Mouse (Mus musculus): ENCODE results near the gene Cabp1.
"Not testable (repeated sequence)": the region's sequence is repeated elsewhere in the genome, so short reads cannot be mapped to it uniquely, and the experiment has no call there.

Cabp1 gene

DNA sequence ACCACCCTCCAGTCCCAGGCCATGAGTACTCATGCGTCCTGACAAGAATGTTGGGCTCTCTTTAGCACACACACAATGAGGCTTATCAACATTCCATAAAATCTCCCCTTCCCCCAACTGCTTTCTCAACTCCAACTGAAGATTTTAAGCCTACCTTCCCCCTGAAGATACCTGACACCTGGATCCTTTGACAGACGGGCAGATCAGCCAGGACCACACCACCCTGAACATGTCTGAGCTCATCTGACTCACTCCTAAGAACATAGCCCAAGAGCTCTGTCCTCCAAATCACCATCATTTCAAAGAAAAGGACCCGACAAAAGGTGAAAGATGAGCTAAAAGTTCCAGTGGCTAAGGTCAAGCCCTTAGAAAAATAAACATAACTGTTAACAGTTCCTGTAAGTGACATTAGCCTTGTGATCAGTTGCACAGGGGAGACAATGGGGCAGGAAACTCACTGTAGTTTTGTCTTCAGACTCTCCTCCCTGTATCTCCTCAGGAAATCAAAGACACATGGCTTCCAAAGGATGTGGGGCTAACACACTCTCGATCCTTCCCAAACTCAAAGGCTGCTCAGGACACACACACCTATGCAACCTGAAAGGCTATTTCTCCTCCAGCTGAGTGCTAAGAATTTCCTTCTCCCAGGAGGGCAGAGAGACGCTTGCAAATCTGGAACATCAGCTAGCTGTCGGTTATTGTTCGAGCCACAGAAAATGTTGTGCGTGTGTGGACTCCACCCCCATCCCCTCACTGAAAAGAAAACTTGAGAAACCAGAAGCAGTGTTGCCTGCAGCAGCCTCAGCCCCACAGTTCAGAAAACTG is 41.8 kb downstream of the Cabp1 start:
- DNase-seq (ENCODE audit: low read depth, low spot score), result no peak

DNA sequence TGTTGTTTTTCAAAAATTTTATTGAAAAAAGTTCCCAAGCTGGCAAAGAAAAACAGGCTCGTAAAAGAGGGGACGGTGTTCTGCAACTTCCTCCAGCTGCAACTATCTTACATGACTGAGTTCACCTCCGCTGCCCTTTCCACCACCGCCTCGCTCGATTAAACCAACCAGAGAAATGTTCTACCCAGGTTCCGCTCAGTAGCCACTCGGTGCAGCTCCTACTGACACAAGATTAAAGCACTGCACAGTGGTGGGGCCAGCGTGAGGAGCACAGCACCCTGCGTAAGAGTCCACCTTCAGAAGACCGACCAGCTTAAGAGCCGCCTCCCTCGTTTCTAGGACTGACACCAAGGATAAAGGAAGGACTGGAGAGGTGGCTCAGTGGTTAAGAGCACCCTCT is 42.7 kb downstream of the Cabp1 start:
- no peak for DNase-seq (ENCODE audit: low read depth, low spot score)

DNA sequence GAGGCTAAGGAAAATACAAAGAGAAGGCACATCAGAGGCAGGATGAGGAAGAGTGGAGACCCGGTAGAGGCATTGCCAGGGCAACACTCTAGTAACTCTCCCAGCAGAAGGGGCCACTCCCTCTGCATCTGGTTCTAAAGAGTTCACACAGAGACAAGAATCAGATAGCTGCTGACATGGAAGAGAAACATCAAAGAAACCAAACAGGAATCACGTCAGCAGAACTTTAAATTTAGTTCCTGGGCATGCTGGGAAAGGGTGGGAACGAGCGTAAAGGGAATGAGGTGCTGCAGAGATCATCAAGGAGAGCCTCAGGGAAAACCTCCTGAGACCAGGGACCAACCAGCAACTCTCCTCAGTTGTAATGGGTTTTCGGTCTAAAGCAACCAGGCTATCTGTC is 43.2 kb downstream of the Cabp1 start:
- no peak for DNase-seq (ENCODE audit: low read depth, low spot score)

DNA sequence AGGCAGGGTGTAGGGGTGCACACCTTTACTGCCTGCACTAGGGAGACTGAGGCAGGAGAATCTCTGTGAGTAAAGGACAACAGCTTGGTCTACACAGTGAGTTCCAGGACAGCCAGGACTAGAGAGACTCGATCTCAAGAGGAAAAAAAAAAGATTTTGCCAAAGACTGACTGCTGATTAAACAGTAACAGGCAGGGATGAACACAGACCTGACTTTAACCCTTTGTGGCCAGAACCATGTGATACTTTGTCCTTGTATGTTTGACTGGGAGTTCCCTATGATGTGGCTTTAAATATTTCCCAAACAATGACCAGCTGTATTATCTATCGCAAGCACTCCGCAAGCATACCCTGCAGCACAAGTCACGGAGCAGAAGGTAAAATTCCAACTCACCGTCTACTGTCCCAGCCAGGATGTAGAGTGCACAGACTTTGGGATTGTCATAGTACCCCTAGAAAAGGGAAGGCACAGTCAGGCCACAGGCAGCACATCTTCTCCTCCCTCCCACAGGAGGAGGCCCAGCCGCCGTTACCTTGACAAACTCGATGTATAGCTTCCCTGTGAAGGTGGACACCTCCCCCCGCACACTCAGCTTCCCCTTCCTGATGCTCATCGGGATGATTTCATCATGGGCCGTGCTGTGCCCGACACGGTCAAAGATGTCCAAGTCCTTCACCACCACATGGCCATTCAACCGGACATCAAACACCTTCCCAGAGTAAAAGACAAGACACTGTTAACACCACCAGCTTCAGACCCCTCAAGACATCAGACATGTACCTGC is 44.3 kb downstream of the Cabp1 start:
- no peak for DNase-seq (ENCODE audit: low read depth, low spot score)

DNA sequence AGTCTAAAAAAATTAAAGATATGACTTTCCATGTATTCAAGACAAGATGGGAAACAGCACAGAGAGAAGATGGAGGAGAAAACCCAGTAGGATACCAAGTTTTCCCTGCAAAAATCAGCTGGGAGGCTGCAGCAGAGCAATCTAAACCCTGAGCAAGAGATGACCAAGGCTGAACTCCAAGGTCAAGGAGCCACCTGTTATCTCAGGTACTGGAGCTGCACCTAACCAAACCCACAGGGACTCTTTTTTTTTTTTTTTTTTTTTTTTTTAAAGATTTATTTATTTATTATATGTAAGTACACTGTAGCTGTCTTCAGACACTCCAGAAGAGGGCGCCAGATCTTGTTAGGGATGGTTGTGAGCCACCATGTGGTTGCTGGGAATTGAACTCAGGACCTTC is 45.3 kb downstream of the Cabp1 start:
- not testable (repeated sequence) for DNase-seq (ENCODE audit: low read depth, low spot score)

DNA sequence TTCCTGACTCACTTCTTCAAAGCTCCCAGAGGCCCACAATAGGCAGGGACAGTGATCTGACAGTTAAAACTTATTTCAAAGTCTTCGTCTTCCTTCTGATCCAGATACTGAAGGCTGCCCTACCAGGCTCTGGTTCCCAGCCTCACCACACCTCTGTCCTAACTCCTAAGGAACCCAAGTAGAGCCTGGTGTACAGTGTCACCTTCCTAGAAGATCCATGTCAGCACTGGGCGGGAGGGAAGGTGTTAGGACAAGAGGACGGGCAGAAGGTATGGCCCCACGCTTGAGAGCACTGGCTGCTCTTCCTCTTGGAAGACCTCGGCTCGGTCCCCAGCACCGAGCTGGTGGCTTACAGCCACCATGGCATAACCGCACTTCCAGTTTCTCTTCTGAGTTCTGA is 45.8 kb downstream of the Cabp1 start:
- DNase-seq (ENCODE audit: low read depth, low spot score), result no peak

DNA sequence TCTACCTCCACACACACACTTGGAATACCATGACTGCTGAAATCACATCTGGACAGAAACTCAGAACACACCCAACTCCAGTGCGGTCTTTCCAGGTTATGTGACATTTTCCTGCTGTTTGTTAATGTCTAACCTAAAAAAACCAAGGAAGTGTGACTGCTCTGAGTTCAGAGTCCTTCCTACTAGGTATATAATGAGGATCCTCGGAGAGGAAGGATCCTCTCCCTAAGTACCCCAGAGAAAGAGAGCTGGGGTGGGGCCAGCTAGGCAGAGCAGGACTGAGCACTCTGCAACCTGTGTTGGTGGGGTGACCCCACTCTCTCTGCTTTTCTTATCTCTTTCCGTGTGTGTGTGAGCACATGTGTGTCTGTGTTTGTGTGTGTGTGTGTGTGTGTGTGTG is 46.8 kb downstream of the Cabp1 start:
- no peak for DNase-seq (ENCODE audit: low read depth, low spot score)

DNA sequence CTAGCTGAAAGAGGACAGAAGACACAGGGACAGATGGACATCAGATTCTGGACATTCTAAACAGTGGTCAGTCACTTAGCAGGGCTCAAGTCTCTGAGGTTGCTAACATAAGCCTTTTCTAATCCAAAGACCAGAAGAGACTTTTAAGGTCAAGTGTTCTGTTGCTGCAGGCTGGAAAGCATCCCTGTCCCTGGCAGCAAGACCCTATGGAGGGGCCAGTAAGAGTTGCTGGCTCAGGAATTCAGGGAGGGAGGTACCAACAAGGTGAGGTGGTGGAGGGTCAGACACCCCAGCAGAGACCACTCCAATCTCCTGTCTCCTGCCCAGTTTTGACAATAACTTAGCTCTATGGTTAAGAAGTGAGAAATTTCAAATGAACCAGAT is 47.4 kb downstream of the Cabp1 start:
- no peak for DNase-seq (ENCODE audit: low read depth, low spot score)

DNA sequence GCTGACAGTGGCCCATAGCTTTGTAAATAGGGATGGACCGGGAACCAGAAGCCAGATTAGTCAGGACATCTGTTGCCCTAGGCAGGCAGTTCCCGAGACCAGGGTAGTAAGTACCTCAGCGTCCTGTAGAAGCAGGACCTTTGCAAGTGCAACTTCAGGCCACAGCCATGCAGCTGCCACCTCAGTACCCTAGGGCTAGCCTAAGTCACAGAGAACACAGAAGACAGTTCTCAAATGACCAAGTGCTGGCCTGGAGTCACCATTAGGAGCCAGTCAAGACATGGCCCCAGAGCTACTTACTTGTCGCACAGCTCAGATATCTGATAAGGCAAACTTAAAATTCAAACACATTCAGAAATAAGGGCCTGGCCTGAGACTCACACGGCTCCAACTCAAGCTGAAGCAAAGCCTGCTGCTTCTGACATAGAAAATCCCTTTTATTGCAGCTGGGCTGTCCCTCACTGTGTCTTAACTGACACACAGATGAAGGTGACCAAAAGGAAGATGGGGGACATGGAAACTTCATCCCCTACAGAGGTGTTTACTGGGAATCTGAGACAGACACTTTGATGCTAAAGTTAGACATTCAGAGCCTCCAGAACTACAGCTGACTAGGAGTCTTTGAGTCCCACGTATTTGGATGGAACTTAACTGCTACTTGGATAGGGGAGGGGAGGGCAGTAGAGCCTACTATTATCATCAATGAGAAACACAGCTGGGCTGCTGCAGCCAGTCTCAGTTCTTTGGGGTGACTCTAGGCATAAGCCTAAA is 48.0 kb downstream of the Cabp1 start:
- DNase-seq (ENCODE audit: low read depth, low spot score), result no peak

DNA sequence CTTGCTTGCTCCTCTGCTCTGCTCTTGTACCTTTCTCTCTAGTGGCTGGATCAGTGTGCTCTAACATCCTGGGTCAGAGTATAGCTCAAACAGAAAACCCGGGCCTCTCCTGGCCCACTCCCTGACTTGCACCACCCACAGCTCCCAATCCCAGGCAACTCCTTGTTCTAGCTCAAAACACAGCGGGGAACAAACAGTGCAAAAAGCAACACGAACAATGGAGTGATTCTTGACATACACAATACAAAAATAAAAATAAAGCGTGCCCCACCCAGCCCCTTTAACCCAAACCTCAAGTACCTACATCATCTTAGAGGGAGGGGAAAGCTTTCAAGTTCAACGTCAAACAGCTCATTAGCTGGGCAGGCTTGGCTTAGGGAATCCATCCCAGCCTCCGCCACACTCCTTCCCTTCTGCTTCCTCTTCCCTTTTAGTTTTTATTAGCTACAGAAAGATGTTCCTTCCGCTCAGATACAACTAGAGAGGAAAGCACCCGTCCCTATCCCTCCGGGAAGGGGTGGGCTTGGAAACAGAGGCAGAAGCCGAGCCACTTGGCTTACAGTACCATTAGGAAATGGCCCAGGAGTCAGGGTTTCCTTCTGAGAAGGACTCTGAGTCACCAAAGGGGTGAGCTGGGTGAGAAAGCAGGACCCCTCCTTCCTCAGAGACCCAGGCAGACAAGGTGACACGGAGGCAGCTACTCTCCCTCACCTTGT is 48.8 kb downstream of the Cabp1 start:
- no peak for DNase-seq (ENCODE audit: low read depth, low spot score)

DNA sequence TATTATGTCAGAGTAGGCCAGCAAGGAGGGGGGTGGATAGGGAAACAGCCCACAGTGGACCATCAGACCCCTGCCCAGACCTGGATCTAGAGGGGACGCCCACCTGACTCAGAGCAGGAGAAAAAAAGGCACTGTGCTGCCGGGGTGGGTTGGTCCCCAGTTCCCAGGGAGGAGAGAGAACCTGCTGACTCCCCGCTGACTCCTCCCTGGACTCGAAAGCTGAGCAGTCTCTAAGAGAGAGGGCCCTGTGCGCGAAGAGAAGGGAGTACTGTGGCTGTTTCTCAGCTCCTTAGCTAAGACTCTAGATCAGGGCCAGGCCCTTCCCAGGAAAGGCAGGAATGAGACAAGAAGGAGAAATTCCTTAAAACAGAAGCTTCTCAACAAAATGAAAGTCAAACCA is 49.7 kb downstream of the Cabp1 start:
- DNase-seq (ENCODE audit: low read depth, low spot score), result no peak

DNA sequence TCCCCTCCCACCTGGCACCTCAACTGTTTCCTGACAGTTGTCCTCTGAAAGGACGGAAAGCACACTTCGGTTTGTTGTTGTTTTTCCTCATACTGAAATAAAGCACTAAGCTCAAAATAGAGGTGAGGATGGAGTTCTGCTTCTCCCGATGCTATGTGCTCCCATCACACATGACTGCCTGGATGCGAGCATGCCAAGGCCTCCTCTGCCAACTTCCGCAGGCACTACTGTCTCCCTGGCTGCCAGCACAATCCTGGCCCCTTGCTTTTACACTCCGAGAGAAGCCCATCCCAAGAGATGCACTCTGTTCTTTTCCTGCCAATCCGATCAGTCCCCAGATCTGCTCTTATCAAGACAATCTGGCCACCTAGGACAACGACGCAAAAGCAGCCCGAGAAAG is 50.6 kb downstream of the Cabp1 start:
- no peak for DNase-seq (ENCODE audit: low read depth, low spot score)

DNA sequence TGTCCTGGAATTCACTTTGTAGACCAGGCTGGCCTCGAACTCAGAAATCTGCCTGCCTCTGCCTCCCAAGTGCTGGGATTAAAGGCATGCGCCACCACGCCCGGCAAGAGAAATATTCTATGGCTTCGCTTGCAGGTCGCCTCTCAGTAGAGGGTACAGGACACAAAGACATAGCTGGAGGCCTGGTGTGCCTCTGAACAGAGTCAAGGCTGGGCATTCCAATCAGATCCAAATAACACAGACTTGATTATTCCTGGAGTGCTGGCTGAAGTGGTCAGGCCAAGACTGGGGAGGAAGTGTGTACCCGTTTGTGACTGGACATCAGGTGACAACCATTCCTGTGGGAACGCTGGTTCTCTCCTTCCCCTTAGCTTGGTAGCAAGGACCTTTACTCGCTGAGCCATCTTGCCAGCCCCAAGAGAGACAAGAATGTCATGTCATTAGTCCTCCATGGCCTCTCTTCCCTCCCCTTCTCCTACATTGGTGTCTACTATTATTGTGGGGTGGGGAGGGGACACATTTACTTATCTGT is 51.9 kb downstream of the Cabp1 start:
- no peak for DNase-seq (ENCODE audit: low read depth, low spot score)

DNA sequence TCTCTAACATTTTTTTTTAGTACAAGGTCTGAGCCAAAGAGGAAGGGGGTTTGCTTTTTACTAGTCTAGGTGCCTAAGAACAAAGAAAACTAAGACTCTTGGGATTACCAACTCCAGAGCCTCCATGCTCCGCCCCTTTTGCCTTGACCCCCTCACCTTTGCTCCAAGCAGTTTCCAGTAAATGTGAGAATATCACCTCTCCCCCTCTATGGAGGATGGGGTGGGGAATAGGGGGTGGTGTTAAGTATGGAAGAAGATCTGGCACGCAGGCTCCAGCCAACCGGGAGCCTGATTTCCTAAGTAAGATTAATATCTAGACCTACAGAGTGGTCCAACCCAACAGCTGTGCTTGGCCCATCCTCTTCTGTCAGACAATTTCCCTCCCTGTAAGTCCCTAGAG is 53.5 kb downstream of the Cabp1 start:
- DNase-seq (ENCODE audit: low read depth, low spot score), result no peak

DNA sequence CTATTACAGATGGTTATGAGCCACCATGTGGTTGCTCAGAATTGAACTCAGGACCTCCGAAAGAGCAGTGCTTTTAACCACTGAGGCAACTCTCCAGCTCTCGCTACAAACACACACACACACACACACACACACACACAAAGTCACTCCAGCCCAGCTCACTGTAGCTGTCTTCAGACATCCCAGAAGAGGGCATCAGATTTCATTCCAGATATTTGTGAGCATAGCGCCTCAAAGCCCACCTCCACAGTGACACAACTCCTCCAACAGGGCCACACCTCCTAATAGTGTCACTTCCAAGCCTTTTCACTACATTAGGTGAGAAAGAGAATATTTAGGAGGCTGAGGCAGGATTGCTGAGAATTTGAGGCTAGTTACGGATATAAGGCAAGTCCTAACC is 55.1 kb downstream of the Cabp1 start:
- DNase-seq (ENCODE audit: low read depth, low spot score), result no peak

DNA sequence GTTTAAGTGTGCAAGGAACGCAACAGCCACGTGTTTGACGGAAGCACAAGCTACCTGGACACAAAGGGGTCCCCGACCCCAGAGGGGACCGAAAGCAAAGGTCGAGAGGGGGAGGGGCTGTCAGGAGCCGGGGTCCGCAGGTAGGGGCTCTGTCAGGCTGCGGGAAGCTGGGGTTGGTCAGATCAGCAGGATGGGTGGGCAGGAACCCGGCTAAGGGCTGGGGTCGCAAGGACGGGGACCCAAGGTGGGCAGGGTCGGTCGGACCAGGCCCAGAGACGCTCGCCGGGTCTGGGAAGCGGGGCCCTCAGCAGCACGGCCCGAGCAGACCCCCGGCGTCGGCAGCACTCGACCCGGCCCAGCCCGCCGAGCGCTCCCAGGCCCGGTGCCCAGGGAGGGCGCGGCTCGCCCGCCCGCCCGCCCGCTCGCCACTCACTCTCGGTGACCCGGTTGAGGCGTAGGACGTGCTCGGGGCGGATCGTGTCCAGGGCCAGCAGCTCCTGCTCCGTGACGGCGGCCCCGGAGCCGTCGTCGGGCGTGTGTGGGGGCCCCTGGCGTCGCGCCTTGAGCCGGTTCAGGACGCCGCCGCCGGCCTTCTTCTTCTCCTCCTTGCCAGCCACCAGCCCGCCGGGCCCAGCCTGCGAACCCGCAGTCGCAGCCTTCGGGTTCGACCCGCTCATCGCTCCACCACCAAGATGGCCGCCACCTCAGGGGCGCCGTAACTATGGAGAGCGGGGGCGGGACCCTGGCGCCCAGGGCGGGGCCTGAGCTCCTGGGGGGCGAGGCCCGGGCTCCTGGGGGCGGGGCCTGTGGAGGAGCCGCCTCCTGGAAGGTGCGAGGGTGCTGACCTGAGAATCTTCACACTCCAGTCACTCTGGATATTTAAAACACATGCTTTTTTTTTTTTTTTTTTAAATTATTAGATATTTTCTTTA is 59.7 kb downstream of the Cabp1 start, which contains the start of gene Unc119b:
TSS of gene Unc119b (minus strand) at position 742 of the 932 bp plus-strand sequence.
- DNase-seq (ENCODE audit: low read depth, low spot score), result peak; percentile 88

DNA sequence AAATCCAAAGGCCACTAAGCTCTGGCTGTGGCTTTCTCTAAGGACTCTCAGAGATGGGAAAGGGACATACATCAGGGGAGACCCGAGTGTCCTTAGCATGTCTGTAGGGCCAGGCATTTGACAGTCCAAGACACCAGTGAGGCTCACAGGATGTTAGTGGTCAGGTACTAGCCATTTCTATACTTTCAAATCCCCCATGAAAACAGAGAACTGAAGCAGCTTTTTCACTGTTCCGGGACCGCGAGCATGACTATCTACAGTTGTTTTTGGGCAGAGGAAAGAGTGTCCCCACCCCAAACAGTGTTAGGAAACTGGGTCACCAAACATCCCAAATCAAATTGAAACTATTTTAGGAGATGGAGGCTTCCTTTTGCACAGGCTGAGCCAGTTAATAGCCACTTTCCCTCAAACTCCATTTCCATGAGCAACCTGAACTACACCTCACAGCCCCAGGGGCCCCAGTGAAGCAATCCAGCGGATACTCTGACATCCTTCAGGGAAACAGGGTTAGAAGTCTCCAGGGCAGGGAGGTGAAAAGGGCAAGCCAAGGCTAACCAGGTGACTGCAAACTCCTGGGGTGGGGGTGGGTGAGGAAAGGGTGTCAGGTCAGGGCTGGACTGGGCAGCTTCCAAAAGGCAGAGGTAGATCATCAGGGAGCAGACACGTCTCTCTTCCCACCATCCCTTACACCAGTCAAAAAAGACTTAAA is 60.7 kb downstream of the Cabp1 start:
- no peak for DNase-seq (ENCODE audit: low read depth, low spot score)

DNA sequence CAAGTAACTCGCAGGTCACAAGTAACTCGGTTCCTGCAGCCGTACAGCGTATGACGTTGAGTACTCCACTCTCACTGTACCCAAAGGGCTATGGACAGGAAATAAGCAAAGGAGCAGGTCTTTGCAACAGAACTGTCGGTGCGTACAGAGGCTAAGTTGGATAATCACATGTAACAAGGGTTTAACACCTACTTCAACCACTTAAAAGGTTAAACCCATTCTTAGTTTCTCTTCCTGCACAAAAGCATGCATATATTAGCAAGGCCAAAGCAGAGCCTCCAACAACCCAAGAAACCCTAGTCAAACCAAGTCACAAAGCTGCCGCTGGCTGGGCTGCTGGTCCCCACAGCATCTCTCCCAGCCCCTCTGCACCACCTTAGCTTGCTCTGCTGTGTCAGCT is 61.7 kb downstream of the Cabp1 start:
- DNase-seq (ENCODE audit: low read depth, low spot score), result no peak

DNA sequence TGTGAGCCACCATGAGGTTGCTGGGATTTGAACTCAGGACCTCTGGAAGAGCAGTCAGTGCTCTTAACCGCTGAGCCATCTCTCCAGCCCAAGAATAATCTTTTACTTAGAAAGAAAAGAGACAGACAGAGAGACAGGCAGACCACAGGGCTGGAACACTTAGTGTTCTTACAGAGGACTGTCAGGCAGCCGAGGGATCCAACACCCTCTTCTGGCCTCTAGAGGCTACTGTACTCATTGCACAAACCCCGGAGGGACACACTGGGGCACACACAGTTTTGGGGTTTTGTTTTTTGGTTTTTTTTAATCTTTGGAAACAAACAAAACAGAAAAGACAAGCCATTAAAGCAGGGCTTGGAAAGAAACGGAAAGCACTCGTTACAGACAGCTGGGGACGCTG is 64.9 kb downstream of the Cabp1 start:
- DNase-seq (ENCODE audit: low read depth, low spot score), result no peak
